Mouse (Mus musculus): ENCODE measurements at regions not wholly inside any gene's neighbourhood (a gene's known extent, or its start where the extent isn't known, plus 50 kb on each side); places are given as distances from the start of the nearest gene placed in this dataset.
A peak's percentile ranks its signal among the peaks of the same experiment; 100 is the strongest.

DNA sequence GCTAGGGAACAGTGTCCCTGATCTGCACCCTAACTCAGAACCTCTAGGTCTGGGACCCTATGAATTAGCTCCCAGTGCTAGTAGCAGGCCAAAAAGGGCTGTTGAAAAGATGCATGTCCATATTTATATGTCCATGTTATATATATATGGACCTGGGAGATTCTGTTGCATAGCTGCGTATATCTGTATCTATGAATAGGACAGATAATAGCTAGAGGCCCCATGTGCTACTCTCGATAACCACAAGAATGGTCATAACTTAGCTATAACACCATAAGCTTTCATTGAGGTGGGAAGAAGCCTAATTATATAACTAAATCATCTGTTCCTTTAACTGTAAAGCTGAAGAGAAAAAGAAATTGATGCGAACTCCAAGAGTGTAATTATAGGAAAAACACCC is 60.6 kb upstream of the Ak4 start:
- ATAC-seq (no peak), DNase-seq (no peak)
- peaks cover 15% of the 10 kb centered on the region; the same call in 1 of the 2 replicates for H3K4me1 ChIP-seq (ENCODE audit: insufficient read depth)
- TF ChIP-seq CTCF (IDR thresholded peaks at IDR 0.05; ENCODE audit: low read depth), result no peak
- no peak overlapping the region for H3K4me3 ChIP-seq (ENCODE audit: low read depth, low read length)
- no peaks in the 10 kb centered on the region for H3K27me3 ChIP-seq (ENCODE audit: insufficient read depth, low read length)
- no peak overlapping the region for H3K4me2 ChIP-seq (ENCODE audit: low read depth)
- no peak overlapping the region for H3K27ac ChIP-seq (ENCODE audit: low read depth, low read length)
- H3K9ac ChIP-seq, result no peak overlapping the region
- WGBS, result 93% methylated on average over 3 of the region's 3 CpGs
- no peaks in the 10 kb centered on the region for H3K36me3 ChIP-seq (ENCODE audit: insufficient read depth)
- H3K9me3 ChIP-seq (ENCODE audit: low read length), result no peaks in the 10 kb centered on the region

DNA sequence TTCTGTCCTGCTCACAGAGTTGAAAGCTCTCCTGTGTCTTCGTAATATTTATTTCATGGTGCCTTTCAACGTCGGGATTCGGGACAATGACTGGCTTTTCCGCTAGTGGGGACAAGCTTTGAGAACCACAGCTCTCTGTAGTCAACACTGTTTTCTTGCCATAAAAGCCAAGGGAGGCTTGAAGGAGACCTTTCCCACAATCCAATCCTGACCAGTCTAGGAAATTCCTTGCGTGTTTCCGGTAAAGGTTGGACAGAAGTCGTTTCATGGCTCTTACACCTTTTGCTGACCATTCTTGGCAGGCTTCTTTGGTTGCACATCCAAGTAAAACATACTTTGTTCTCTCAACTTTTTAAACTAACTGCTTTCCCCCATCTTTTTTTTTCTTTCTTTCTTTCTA is 61.2 kb upstream of the Ak4 start:
- H3K4me2 ChIP-seq (ENCODE audit: low read depth), result peak overlapping the region; percentile 89
- no peak overlapping the region for H3K9ac ChIP-seq
- peaks cover 15% of the 10 kb centered on the region; the same call in 1 of the 2 replicates for H3K4me1 ChIP-seq (ENCODE audit: insufficient read depth)
- DNase-seq, result no peak
- peak overlapping the region; percentile 94; the same call in 1 of the 2 replicates for H3K4me3 ChIP-seq (ENCODE audit: low read depth, low read length)
- 0 out of 2 replicates have a peak overlapping the region, but pooled peaks have one; percentile 96 for H3K27ac ChIP-seq (ENCODE audit: low read depth, low read length)
- no peaks in the 10 kb centered on the region for H3K36me3 ChIP-seq (ENCODE audit: insufficient read depth)
- no peaks in the 10 kb centered on the region for H3K9me3 ChIP-seq (ENCODE audit: low read length)
- whole genome bisulfite sequencing, result 74% methylated on average over 8 of the region's 8 CpGs
- ATAC-seq, result no peak
- H3K27me3 ChIP-seq (ENCODE audit: insufficient read depth, low read length), result no peaks in the 10 kb centered on the region
- TF ChIP-seq CTCF (IDR thresholded peaks at IDR 0.05; ENCODE audit: low read depth), result no peak

DNA sequence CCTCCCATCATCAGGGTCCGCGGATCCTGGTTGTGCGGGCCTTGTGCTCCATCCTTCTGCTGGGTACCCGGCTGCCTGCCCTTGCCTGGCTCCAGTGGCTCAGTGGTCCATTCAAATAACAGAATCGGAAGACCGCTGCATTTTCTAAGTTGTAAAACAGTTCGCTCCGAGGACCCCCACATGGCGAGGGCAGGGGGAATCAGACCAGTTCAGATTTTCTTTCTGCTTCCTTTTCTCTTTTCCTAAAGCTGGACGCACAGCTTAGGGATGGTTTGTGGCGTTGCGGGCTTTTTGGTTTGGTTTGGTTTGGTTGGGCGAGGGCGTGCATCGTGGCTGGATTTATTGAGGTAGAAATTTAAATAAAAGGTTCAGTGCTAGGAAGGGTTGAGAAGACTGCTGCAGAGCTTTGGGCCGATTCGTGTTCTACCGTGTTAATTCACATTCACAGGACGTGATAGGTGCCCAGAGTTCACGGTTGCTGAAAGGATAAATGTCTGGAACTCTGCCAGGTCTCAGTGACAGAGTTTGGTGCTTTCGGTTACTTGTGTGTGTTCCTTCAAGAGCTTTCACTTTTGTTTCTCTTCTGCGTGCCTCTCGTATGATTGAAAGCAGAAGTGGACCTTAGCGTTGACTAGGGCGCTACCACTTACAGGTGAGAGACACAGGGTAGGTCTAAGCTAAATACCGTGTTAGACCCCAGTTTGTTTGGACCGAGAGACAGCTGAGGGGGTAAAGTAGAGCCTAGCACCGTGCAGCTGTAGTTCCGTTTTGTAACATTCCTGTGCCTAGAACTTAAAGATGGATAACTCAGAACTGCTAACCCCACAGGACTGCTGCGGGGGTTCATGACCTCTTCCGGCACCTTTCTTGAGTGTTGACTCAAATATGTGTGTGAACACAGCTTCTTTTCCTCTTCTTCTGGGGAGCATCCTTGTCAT is 61.9 kb upstream of the Ak4 start:
- DNase-seq, result peak; percentile 73

DNA sequence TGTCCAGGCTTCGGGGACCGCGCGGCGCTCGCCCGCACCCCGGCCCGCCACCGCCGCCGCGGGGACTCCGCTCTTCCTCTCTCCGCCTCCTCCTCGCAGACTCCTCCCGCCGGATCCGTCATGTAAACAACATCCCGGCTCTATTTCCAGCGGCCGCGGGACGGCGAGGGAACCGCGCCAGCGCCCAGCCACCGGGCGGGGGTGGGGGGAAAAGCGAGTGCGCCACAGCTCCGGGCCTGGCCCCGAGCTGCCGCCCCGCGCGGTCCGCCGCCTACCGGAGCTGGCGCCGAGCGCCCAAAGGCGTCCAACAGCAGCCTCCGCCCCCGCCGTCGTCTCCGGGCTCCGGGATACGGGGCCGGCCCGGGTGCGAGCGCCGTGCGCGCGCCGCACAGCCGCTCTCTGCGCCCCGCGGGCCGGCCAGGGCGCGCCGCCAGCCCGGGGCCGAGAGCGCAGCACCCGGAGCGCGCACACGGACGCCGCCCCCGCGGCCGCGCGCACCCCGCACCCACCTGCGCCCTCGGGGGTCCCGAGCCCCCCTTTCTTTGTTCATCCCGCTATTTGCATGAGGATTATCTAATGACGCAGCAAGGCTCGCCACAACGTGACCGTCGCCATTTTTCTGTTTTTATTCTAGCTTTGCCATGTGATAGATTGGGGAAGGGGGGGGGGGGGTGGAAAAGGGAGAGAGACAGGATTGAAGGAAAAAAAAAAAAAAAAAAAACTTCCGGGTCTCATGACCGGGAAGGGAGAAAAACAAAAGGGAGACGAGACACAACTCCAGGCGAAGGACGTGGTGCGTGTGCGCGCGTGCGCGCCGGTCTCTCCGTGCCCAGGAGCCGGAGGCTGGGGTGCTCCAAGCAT is 62.8 kb upstream of the Ak4 start:
- WGBS, result 4% methylated on average over 75 of the region's 107 CpGs
- Histone ChIP-seq H3K4me2 (ENCODE audit: low read depth) (peak overlapping the region; percentile 89), H3K4me3 (ENCODE audit: low read depth, low read length) (peak overlapping the region; percentile 94), H3K9me3 (ENCODE audit: low read length) (no peaks in the 10 kb centered on the region), H3K4me1 (ENCODE audit: insufficient read depth) (peaks cover 15% of the 10 kb centered on the region; the same call in 1 of the 2 replicates), H3K27ac (ENCODE audit: low read depth, low read length) (peak overlapping the region; percentile 96), H3K27me3 (ENCODE audit: insufficient read depth, low read length) (no peaks in the 10 kb centered on the region), H3K9ac (peak overlapping the region; percentile 95), H3K36me3 (ENCODE audit: insufficient read depth) (no peaks in the 10 kb centered on the region)
- ATAC-seq, result peak; percentile 92
- peak; percentile 93 for DNase-seq
- peak; percentile 24; the same call in 1 of the 2 replicates for TF ChIP-seq CTCF (IDR thresholded peaks at IDR 0.05; ENCODE audit: low read depth)

More for the DNA sequence above, 61.9 kb upstream of the Ak4 start:
- H3K27ac ChIP-seq (ENCODE audit: low read depth, low read length), result peak overlapping the region; percentile 96
- peak; percentile 8 for ATAC-seq
- H3K27me3 ChIP-seq (ENCODE audit: insufficient read depth, low read length), result no peaks in the 10 kb centered on the region
- peaks cover 15% of the 10 kb centered on the region; the same call in 1 of the 2 replicates for H3K4me1 ChIP-seq (ENCODE audit: insufficient read depth)
- WGBS, result 9% methylated on average over 31 of the region's 31 CpGs
- H3K4me3 ChIP-seq (ENCODE audit: low read depth, low read length), result peak overlapping the region; percentile 94
- H3K9me3 ChIP-seq (ENCODE audit: low read length), result no peaks in the 10 kb centered on the region
- TF ChIP-seq CTCF (IDR thresholded peaks at IDR 0.05; ENCODE audit: low read depth), result no peak
- peak overlapping the region; percentile 95 for H3K9ac ChIP-seq
- H3K36me3 ChIP-seq (ENCODE audit: insufficient read depth), result no peaks in the 10 kb centered on the region
- peak overlapping the region; percentile 89 for H3K4me2 ChIP-seq (ENCODE audit: low read depth)

DNA sequence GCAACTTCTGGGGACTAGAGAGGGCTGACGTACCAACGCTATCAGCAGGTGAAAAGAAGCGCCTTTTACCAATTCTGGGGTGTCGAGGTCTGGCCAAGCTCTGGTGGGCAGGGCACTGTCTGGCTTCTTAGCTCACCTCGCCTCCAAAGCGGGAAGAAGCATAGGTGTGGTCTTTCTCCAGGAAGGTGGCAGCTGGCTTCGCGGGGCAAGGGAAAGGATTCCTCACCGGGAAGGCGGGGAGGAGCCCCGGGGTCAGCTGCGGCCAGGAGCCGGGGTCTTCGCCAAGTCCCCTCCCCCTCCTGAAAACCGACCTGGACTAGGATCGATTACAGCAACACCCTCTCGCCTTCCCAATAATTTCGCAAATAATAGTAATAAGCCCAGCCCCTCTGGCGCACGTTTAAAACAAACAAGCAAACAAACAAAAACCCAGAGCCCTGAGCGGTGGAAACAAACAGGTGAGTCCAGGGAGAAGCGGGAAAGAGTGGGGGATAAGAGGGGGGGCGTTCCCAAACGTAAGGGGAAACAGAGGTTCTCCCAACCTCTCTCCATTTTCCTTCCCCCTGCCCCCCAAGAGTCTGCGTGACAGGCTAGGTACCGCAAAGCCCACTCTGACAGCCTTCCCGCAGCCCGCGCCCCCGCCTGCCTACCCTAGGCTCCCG is 63.5 kb upstream of the Ak4 start:
- peaks cover 15% of the 10 kb centered on the region; the same call in 1 of the 2 replicates for H3K4me1 ChIP-seq (ENCODE audit: insufficient read depth)
- DNase-seq (peak; percentile 22), ATAC-seq (no peak)
- 2% methylated on average over 30 of the region's 31 CpGs for WGBS
- H3K36me3 ChIP-seq (ENCODE audit: insufficient read depth), result no peaks in the 10 kb centered on the region
- peak overlapping the region; percentile 89 for H3K4me2 ChIP-seq (ENCODE audit: low read depth)
- H3K9ac ChIP-seq, result peak overlapping the region; percentile 95
- TF ChIP-seq CTCF (IDR thresholded peaks at IDR 0.05; ENCODE audit: low read depth), result no peak
- H3K4me3 ChIP-seq (ENCODE audit: low read depth, low read length), result peak overlapping the region; percentile 94
- no peaks in the 10 kb centered on the region for H3K27me3 ChIP-seq (ENCODE audit: insufficient read depth, low read length)
- H3K9me3 ChIP-seq (ENCODE audit: low read length), result no peaks in the 10 kb centered on the region
- H3K27ac ChIP-seq (ENCODE audit: low read depth, low read length), result peak overlapping the region; percentile 96

DNA sequence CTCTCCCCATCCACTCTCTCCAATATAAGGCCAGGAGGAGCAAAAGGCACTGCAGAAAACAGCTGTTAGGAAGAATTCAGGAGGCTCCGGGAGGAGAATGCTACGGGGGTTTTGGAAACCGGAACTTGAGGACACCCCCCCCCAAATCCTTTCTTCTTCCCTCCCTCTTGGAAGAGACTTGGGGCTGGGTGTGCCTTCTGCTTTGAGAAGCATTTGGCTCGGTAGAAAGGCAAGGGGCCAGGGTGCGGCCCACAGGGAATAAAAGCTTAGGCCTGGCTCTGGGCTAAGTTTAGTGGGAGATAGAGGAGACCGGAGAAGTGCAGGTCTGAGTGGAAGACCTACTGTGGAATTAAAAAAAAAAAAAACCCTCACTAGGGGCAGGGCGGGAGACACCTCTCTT is 64.1 kb upstream of the Ak4 start:
- WGBS, result 7% methylated on average over 7 of the region's 7 CpGs
- 0 out of 2 replicates have a peak overlapping the region, but pooled peaks have one; percentile 16 for H3K27ac ChIP-seq (ENCODE audit: low read depth, low read length)
- ATAC-seq, result no peak

More for the DNA sequence above, 64.1 kb upstream of the Ak4 start:
- H3K9ac ChIP-seq, result peak overlapping the region; percentile 95
- H3K4me2 ChIP-seq (ENCODE audit: low read depth), result peak overlapping the region; percentile 89
- TF ChIP-seq CTCF (IDR thresholded peaks at IDR 0.05; ENCODE audit: low read depth), result no peak
- no peaks in the 10 kb centered on the region for H3K27me3 ChIP-seq (ENCODE audit: insufficient read depth, low read length)
- H3K4me3 ChIP-seq (ENCODE audit: low read depth, low read length), result peak overlapping the region; percentile 94
- H3K4me1 ChIP-seq (ENCODE audit: insufficient read depth), result peaks cover 15% of the 10 kb centered on the region; the same call in 1 of the 2 replicates
- peak; percentile 25 for DNase-seq
- H3K9me3 ChIP-seq (ENCODE audit: low read length), result no peaks in the 10 kb centered on the region
- no peaks in the 10 kb centered on the region for H3K36me3 ChIP-seq (ENCODE audit: insufficient read depth)

Measured in forebrain, postnatal 0 days (tissue).